Mouse (Mus musculus) fibroblast of lung, adult 2 months (primary cell): ENCODE measurements around the gene Hcn2.

Experiments
- DNase-seq: peaks from one replicate; pipeline ENCODE4 v3.0.0-alpha.2; 2011; ENCODE audit warnings: low read depth

The Hcn2 gene

GRCm38 (mm10) chr10:79708668-79709067, 7.8 kb upstream of the Hcn2 start:
- DNase-seq, result no peak

GRCm38 (mm10) chr10:79709307-79709706, 7.1 kb upstream of the Hcn2 start:
- no peak for DNase-seq

GRCm38 (mm10) chr10:79712029-79712428, 4.4 kb upstream of the Hcn2 start:
- no peak for DNase-seq

- no peak for DNase-seq
Measured at GRCm38 (mm10) chr10:79712499-79713126, 3.8 kb upstream of the Hcn2 start.

GRCm38 (mm10) chr10:79713163-79713562, 3.3 kb upstream of the Hcn2 start:
- DNase-seq, result no peak

GRCm38 (mm10) chr10:79714996-79715395, 1.4 kb upstream of the Hcn2 start:
- DNase-seq, result no peak

- no peak for DNase-seq
Measured at GRCm38 (mm10) chr10:79716988-79717355, 538 bp downstream of the Hcn2 start.

- DNase-seq, result no peak
Measured at GRCm38 (mm10) chr10:79717640-79718357, 1.4 kb downstream of the Hcn2 start.

GRCm38 (mm10) chr10:79721089-79721488, 4.7 kb downstream of the Hcn2 start:
- no peak for DNase-seq

GRCm38 (mm10) chr10:79723047-79723446, 6.6 kb downstream of the Hcn2 start:
- no peak for DNase-seq

GRCm38 (mm10) chr10:79723692-79724091, 7.3 kb downstream of the Hcn2 start:
- no peak for DNase-seq

GRCm38 (mm10) chr10:79726090-79726489, 9.7 kb downstream of the Hcn2 start:
- DNase-seq, result no peak

GRCm38 (mm10) chr10:79728323-79729249, 12.2 kb downstream of the Hcn2 start:
- no peak for DNase-seq

GRCm38 (mm10) chr10:79729357-79729965, 13.0 kb downstream of the Hcn2 start:
- no peak for DNase-seq

GRCm38 (mm10) chr10:79732500-79732899, 16.1 kb downstream of the Hcn2 start:
- no peak for DNase-seq

GRCm38 (mm10) chr10:79733847-79734246, 17.4 kb downstream of the Hcn2 start:
- no peak for DNase-seq

GRCm38 (mm10) chr10:79735361-79735760, 18.9 kb downstream of the Hcn2 start:
- no peak for DNase-seq

GRCm38 (mm10) chr10:79736706-79737105, 20.3 kb downstream of the Hcn2 start:
- no peak for DNase-seq

GRCm38 (mm10) chr10:79738259-79738658, 21.8 kb downstream of the Hcn2 start:
- DNase-seq, result no peak

- no peak for DNase-seq
Measured at GRCm38 (mm10) chr10:79739234-79739633, 22.8 kb downstream of the Hcn2 start.

GRCm38 (mm10) chr10:79740863-79741262, 24.4 kb downstream of the Hcn2 start:
- DNase-seq, result no peak

- DNase-seq, result no peak
Measured at GRCm38 (mm10) chr10:79743161-79743560, 26.7 kb downstream of the Hcn2 start.
